Mouse (Mus musculus) thymus, adult 2 months (tissue): ENCODE results near the gene Il24. TPM values are rescaled to one million over a fixed set of nuclear protein-coding genes. Genes with fewer than 3 reads are reported as not detected.
A peak's percentile ranks its signal among the peaks of the same experiment; 100 is the strongest.

Experiments
- DNase-seq: peaks from one replicate; pipeline ENCODE4 v3.0.0; 2021
- H3K27ac ChIP-seq: fragments of 200-500 bp; 2 replicates; pipeline ENCODE4 v1.5.1; 2012; ENCODE audit warnings: low read length, control low read depth; ENCODE audit not compliant: control insufficient read depth, insufficient read depth
- H3K27me3 ChIP-seq: fragments of 200-500 bp; 2 replicates; pipeline ENCODE4 v1.6.1; 2012; ENCODE audit warnings: mild to moderate bottlenecking, low read length, moderate library complexity, mixed read lengths; ENCODE audit not compliant: control insufficient read depth, insufficient read depth
- H3K36me3 ChIP-seq: fragments of 200-500 bp; 2 replicates; pipeline ENCODE4 v1.6.1; 2012; ENCODE audit warnings: mild to moderate bottlenecking, low read length, moderate library complexity; ENCODE audit not compliant: control insufficient read depth, insufficient read depth
- H3K4me1 ChIP-seq: fragments of 200-500 bp; replicated peaks from 2 replicates; pipeline ENCODE4 v1.6.1; 2012; ENCODE audit warnings: low read length; ENCODE audit not compliant: control insufficient read depth, insufficient read depth
- H3K4me3 ChIP-seq: fragments of 200-500 bp; 2 replicates; pipeline ENCODE4 v1.5.1; 2012; ENCODE audit warnings: mild to moderate bottlenecking, low read length, control low read depth, moderate library complexity; ENCODE audit not compliant: control insufficient read depth, insufficient read depth
- CTCF ChIP-seq: fragments of 200-500 bp; IDR thresholded peaks from 2 replicates; pipeline ENCODE4 v1.5.1; 2012; ENCODE audit warnings: mild to moderate bottlenecking, control low read depth, low read length, moderate library complexity, borderline replicate concordance; ENCODE audit not compliant: control insufficient read depth, poor library complexity, insufficient read depth; ENCODE audit errors: extremely low read depth
- POLR2A ChIP-seq: fragments of 200-500 bp; IDR thresholded peaks from 2 replicates; pipeline ENCODE4 v1.6.1; 2012; ENCODE audit warnings: mild to moderate bottlenecking, low read length, control low read depth, moderate library complexity; ENCODE audit not compliant: control insufficient read depth, poor library complexity, insufficient read depth; ENCODE audit errors: extremely low read depth
- WGBS: fragments of 180-500 bp; shearing (Covaris S2); methylation state at CpG from one replicate; pipeline ENCODE4 v1.1.7; 2018; 5-methylcytosine and 5-hydroxymethylcytosine counted together
- polyA plus RNA-seq: library from polyadenylated mRNA; depleted of rRNA; stranded (reverse); fragments of >200 nt; gene quantifications from 2 replicates; pipeline ENCODE4 v1.2.3, GENCODE M21; 2012; rRNA removed

The Il24 gene
- polyA plus RNA-seq, 1 experiment: 0.28 TPM

DNA sequence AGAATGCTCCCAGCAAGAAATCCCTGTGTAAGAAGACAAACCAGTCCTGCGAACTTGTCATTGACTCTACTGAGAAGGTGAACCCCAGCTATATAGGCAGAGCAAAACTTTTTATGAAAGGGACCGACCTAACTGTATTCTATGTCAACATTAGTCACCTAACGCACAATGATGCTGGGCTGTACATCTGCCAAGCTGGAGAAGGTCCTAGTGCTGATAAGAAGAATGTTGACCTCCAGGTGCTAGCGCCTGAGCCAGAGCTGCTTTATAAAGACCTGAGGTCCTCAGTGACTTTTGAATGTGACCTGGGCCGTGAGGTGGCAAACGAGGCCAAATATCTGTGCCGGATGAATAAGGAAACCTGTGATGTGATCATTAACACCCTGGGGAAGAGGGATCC is 42.7 kb downstream of the Il24 start:
- Histone ChIP-seq H3K4me1 (no peaks in the 10 kb centered on the region), H3K27ac (no peak overlapping the region), H3K4me3 (no peak overlapping the region), H3K36me3 (no peaks in the 10 kb centered on the region), H3K27me3 (no peaks in the 10 kb centered on the region)
- 95% methylated on average over 7 of the region's 7 CpGs for WGBS
- no peak for TF ChIP-seq CTCF
- TF ChIP-seq POLR2A: no peak
- no peak for DNase-seq

DNA sequence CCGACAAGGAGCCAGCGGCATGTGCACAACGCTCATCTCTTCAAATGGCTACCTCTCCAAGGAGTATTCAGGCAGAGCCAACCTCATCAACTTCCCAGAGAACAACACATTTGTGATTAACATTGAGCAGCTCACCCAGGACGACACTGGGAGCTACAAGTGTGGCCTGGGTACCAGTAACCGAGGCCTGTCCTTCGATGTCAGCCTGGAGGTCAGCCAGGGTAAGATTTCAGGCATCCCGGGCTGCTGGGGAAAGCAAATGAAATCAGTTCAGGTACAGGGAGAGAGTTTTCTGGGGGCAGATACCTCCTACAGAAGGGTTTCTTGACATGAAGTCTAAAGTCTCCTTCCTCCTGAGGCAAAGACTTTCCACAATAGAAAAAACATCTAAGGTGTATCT is 45.6 kb downstream of the Il24 start:
- Histone ChIP-seq H3K27ac (no peak overlapping the region), H3K36me3 (no peaks in the 10 kb centered on the region), H3K4me3 (no peak overlapping the region), H3K27me3 (no peaks in the 10 kb centered on the region), H3K4me1 (no peaks in the 10 kb centered on the region)
- WGBS: 95% methylated on average over 7 of the region's 7 CpGs
- DNase-seq: no peak
- TF ChIP-seq CTCF (no peak), POLR2A (no peak)

DNA sequence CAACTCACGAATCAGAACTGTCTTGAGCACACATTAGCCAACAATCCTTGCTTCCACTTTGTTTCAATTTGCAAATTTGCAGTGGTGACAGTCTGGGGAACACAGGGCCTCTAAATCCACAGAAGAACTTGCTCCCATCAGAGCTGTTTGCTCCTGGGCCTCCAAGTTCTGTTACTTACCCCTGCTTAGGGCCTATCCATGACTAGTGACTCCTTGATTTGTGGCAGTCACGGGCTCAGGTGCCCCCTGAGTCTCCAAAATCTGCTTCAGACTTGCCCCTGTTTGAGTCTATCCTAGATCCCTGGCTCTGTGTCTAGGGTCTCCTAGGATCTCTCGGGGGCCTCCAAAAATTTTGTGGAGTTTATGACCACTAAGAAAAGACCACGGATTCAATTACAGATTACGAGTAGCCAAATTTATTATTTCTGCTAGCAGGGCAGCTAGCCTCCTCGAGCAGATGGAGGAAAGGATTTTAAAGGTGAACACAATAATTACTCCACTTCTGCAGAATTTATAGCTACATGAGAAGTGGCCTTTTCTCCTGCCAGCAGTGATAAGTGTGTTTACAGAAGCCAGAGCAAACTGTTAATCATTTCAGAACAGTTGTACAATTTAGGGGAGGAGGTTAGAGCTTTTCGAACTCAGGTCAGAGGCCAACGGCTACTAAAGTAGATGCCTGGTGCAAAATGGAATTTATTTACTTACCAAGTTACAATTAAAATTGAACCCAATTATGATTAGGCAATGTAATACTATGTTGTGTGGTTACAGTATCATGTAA is 46.5 kb downstream of the Il24 start:
- H3K27me3 ChIP-seq: no peaks in the 10 kb centered on the region
- H3K4me3 ChIP-seq: no peak overlapping the region
- H3K27ac ChIP-seq: no peak overlapping the region
- H3K4me1 ChIP-seq: no peaks in the 10 kb centered on the region
- H3K36me3 ChIP-seq: no peaks in the 10 kb centered on the region
- TF ChIP-seq CTCF: no peak
- no peak for TF ChIP-seq POLR2A
- no peak for DNase-seq
- WGBS: 87% methylated on average over 8 of the region's 8 CpGs

DNA sequence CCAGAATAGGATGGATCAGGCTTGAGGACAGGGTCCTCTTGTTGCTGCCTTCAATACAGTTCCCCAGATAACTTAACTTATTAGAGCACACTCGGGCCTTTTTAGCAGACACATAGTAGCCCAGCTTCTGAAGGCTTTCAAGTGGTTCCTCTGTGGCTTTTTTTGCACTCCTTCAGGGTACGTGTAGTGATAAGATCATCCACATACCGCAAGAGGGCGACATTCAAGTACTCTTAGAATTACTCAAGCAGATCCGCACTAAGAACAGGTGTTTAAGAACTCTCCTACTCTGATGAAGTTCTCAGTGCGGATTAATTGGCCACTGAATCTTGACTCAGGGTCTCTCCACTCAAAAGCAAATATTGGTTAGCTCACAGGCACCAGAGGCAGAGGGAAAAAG is 49.0 kb downstream of the Il24 start:
- DNase-seq: peak; percentile 66
- H3K27ac ChIP-seq: no peak overlapping the region
- 4% methylated on average over 6 of the region's 6 CpGs for WGBS
- no peaks in the 10 kb centered on the region for H3K27me3 ChIP-seq
- no peaks in the 10 kb centered on the region for H3K36me3 ChIP-seq
- no peak for TF ChIP-seq CTCF
- TF ChIP-seq POLR2A: no peak
- H3K4me3 ChIP-seq: no peak overlapping the region
- no peaks in the 10 kb centered on the region for H3K4me1 ChIP-seq

DNA sequence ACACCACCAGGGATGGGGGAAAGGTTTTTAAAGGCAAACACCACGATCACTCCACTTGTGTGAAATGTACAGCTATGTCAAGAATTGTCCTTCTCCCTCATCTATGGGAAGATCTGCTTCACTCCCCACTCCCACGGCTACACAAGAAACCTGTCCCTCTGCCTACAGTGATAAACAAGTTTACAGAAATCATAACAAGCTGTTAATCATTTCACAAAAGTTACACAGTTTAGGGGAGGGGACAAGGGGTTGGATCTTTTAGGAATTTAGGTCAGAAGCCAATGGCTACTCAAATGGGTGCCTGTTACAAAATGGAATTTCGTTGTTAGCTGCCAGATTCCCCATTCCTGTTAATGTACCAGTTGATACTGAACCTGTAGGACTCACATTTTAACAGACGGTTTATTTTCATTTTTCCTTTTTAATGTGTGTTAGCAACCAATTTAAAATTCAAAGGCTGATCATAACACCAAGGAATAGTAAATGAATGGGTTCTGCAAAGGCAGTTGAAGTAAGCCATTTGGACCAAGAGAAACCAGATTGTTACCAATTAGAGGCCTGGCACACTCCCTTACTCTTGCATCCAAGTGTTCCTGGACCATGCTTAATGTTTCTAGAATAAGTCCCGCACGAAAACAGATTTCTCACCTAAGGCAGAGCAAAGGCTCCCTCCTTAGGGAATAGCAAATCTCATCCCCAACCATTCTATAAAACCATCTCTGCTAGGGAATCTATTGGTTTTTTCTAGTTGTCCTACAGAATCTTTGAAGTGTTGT is 51.9 kb downstream of the Il24 start:
- H3K27me3 ChIP-seq: no peaks in the 10 kb centered on the region
- TF ChIP-seq CTCF: no peak
- TF ChIP-seq POLR2A: no peak
- H3K4me3 ChIP-seq: no peak overlapping the region
- 94% methylated on average over 6 of the region's 6 CpGs for WGBS
- no peaks in the 10 kb centered on the region for H3K36me3 ChIP-seq
- H3K27ac ChIP-seq: no peak overlapping the region
- no peaks in the 10 kb centered on the region for H3K4me1 ChIP-seq
- no peak for DNase-seq

DNA sequence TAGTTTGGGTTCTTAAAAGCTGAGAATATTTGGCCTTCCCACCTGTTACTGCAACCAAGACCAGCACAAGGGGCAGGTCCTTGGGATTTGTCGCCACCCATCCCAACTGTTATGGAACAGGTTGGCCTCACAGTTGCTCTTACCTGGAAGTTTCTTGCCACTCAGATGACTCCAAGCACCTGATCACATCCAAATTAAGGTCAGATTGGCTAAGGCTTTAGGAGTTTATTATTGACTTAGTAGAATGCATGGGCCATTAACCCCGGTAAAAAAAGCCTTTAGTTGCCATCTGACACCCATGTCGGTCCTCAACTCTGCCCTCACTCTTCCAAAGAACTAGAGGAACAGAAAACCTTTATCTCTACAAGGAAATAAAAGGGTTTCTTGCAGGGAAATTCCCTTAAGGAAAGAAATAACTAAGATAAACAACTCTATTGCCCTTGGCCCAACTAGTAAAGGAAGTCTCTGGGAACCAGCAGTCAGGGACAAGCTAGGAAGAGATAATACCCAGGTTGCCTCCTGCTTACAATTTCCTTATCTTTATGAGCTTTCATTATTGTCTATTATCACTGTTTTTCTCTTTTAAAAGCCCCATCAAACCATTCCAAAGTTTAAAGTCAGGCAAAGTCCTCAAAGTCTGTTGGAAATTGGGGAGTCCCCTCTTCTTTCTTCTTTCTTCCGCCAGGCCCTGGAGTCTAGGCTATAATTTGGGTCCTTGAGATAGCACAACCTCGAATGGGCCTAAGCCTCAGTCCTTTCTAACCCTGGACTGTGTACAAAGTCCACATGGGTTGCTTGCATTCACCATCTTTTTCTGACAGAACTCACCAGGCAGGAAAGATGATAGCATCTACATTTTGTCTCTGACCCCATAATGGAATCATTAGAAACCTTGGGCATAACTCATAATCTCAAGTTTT is 54.8 kb downstream of the Il24 start:
- Histone ChIP-seq H3K36me3 (no peaks in the 10 kb centered on the region), H3K4me3 (no peak overlapping the region), H3K27me3 (no peaks in the 10 kb centered on the region), H3K27ac (no peak overlapping the region), H3K4me1 (no peaks in the 10 kb centered on the region)
- DNase-seq: no peak
- TF ChIP-seq POLR2A (no peak), CTCF (no peak)
- 85% methylated on average over 5 of the region's 5 CpGs for WGBS

Other genes with a start within 250 kb of the Il24 start
- 0.19 and 0.77 TPM in 2 replicates for gene C4bp, start 225.8 kb downstream of the Il24 start, polyA plus RNA-seq
- gene Gm29427, start 171.7 kb downstream of the Il24 start, polyA plus RNA-seq: 0.09 TPM in 1 of 2 replicates, not detected in the other
- gene Yod1, start 170.1 kb downstream of the Il24 start, polyA plus RNA-seq: 3.9 and 4.7 TPM in 2 replicates
- 9.2 and 9.5 TPM in 2 replicates for gene Pfkfb2, start 158.2 kb downstream of the Il24 start, polyA plus RNA-seq
- 0.54 and 1.1 TPM in 2 replicates for gene AA986860, start 155.5 kb downstream of the Il24 start, polyA plus RNA-seq
- gene Fcamr, start 86.6 kb downstream of the Il24 start, polyA plus RNA-seq: 0.11 and 0.28 TPM in 2 replicates
- 3.0 and 4.3 TPM in 2 replicates for gene Pigr, start 60.8 kb downstream of the Il24 start, polyA plus RNA-seq
- gene Fcmr, start 21.8 kb downstream of the Il24 start, polyA plus RNA-seq: 9.7 and 15.4 TPM in 2 replicates
- not detected in 2 replicates for gene Il20, start 24.0 kb upstream of the Il24 start, polyA plus RNA-seq
- gene Il19, start 52.7 kb upstream of the Il24 start, polyA plus RNA-seq: not detected in 2 replicates
- gene Il10, start 132.4 kb upstream of the Il24 start, polyA plus RNA-seq: 0.09 and 0.15 TPM in 2 replicates
- 67.2 and 69.6 TPM in 2 replicates for gene Mapkapk2, start 210.4 kb upstream of the Il24 start, polyA plus RNA-seq